Mouse (Mus musculus) testis, adult 2 months (tissue): ENCODE results near the gene Eif2b4. TPM values are rescaled to one million over a fixed set of nuclear protein-coding genes. Genes with fewer than 3 reads are reported as not detected.

Experiments used
- H3K27ac ChIP-seq: fragments of 200-500 bp; 2 replicates; pipeline ENCODE4 v1.5.1; 2012; ENCODE audit warnings: low read depth, low read length; ENCODE audit not compliant: control insufficient read depth, insufficient read depth
- H3K27me3 ChIP-seq: fragments of 200-500 bp; 2 replicates; pipeline ENCODE4 v1.6.1; 2012; ENCODE audit warnings: mild to moderate bottlenecking, low read length, moderate library complexity; ENCODE audit not compliant: control insufficient read depth, insufficient read depth
- H3K36me3 ChIP-seq: fragments of 200-500 bp; 2 replicates; pipeline ENCODE4 v1.6.1; 2012; ENCODE audit warnings: mild to moderate bottlenecking, low read length; ENCODE audit not compliant: control insufficient read depth, insufficient read depth
- H3K4me1 ChIP-seq: fragments of 200-500 bp; 2 replicates; pipeline ENCODE4 v1.6.1; 2012; ENCODE audit warnings: low read length; ENCODE audit not compliant: control insufficient read depth, insufficient read depth
- H3K4me3 ChIP-seq: fragments of 200-500 bp; 2 replicates; pipeline ENCODE4 v1.5.1; 2012; ENCODE audit warnings: low read depth, mild to moderate bottlenecking, low read length, moderate library complexity, mixed read lengths; ENCODE audit not compliant: control insufficient read depth
- CTCF ChIP-seq: fragments of 200-500 bp; IDR thresholded peaks from 2 replicates; pipeline ENCODE4 v1.5.1; 2012; ENCODE audit warnings: low read depth, mild to moderate bottlenecking, inconsistent platforms, low read length, moderate library complexity; ENCODE audit not compliant: control insufficient read depth, insufficient read depth, insufficient replicate concordance
- POLR2A ChIP-seq: fragments of 200-500 bp; IDR thresholded peaks from 2 replicates; pipeline ENCODE4 v1.6.1; 2012; ENCODE audit warnings: low read depth, mild to moderate bottlenecking, inconsistent platforms, low read length, moderate library complexity; ENCODE audit not compliant: control insufficient read depth
- polyA plus RNA-seq: library from polyadenylated mRNA; depleted of rRNA; stranded (reverse); fragments of >200 nt; gene quantifications from 2 replicates; pipeline ENCODE4 v1.2.3, GENCODE M21; 2012; rRNA removed

Gene Eif2b4
- polyA plus RNA-seq, 1 experiment: 107 TPM

DNA sequence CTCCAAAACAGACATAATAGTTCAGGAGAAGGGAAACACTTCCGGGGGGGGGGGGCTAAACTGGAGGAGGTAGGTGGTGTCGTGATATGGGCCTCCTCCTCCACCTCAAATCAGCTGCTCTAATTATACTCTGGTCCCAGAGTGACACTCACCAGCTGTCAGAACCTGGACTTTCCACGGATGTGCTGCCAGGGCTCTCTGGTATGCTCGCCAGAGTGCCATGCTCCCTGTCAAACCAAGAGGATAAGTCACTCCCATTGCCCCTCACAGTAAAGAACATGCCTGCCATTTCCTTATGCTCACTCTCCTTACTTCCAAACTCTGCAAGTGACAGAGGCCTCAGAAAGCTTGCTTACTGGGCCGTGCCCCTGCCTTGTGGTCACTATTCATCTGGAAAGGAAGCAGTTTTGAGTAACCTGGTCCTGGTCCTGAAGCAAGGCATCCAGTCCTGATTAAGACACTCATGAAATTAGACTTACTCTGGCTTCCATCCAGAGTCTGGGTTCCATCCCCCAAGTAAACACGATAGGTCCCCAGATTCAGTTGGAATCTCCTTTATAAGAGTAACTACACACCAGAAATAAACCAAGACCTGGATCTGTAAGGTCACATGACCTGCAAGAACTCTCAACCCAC, 39.6 kb downstream of the Eif2b4 start:
- Histone ChIP-seq H3K4me3 (peak overlapping the region; percentile 81), H3K4me1 (peaks cover 5% of the 10 kb centered on the region), H3K27ac (no peak overlapping the region), H3K36me3 (peaks cover 1% of the 10 kb centered on the region), H3K27me3 (no peaks in the 10 kb centered on the region)
- TF ChIP-seq CTCF (no peak), POLR2A (no peak)

DNA sequence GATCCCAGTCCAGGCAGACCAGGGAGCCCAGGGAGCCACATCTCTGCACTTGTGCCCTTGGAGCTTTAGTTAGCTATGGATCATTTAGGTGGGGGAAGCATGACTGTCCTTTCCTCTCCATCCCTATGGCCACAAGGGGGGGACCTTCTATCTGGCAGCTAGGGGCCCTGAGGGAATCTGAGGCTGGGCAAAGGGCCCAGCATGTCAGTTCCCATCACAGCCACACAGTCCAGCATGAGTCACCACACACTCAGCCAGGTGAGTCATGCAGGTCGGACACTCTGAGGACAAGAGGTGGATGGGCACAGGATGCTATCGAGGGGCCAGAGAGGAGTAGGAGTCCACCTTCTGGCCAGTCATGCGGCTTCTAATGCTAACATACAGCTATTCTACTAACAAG, 41.5 kb downstream of the Eif2b4 start:
- no peaks in the 10 kb centered on the region for H3K27me3 ChIP-seq

GRCm38 (mm10) chr5:31149781-31150180, 43.4 kb downstream of the Eif2b4 start:
- no peak overlapping the region for H3K27ac ChIP-seq
- TF ChIP-seq CTCF (no peak), POLR2A (no peak)
- no peaks in the 10 kb centered on the region for H3K27me3 ChIP-seq
- no peak overlapping the region for H3K4me3 ChIP-seq
- H3K4me1 ChIP-seq: peaks cover 5% of the 10 kb centered on the region
- H3K36me3 ChIP-seq: no peaks in the 10 kb centered on the region

More for the DNA sequence above, 41.5 kb downstream of the Eif2b4 start:
- no peak overlapping the region for H3K4me3 ChIP-seq
- H3K36me3 ChIP-seq: no peaks in the 10 kb centered on the region
- peaks cover 5% of the 10 kb centered on the region for H3K4me1 ChIP-seq
- TF ChIP-seq POLR2A (no peak), CTCF (no peak)
- no peak overlapping the region for H3K27ac ChIP-seq

- Histone ChIP-seq H3K4me3 (peak overlapping the region; percentile 82), H3K4me1 (peaks cover 23% of the 10 kb centered on the region), H3K27ac (no peak overlapping the region), H3K27me3 (no peaks in the 10 kb centered on the region; the same call in 1 of the 2 replicates), H3K36me3 (no peaks in the 10 kb centered on the region; the same call in 1 of the 2 replicates)
- no peak for TF ChIP-seq CTCF
- TF ChIP-seq POLR2A: no peak
Measured at GRCm38 (mm10) chr5:31138968-31139425, 54.2 kb downstream of the Eif2b4 start.

- Histone ChIP-seq H3K27me3 (no peaks in the 10 kb centered on the region; the same call in 1 of the 2 replicates), H3K4me3 (peak within 1 kb of the TSS; percentile 82), H3K27ac (no peak within 1 kb of the TSS; the same call in 1 of the 2 replicates), H3K36me3 (no peaks in the 10 kb centered on the region; the same call in 1 of the 2 replicates), H3K4me1 (peaks cover 23% of the 10 kb centered on the region)
- TF ChIP-seq POLR2A (no peak), CTCF (no peak)
Measured at GRCm38 (mm10) chr5:31138241-31138967, 54.8 kb downstream of the Eif2b4 start, which contains the start of gene Ucn. Gene Ucn, minus strand, starts transcription at chr5:31138829.

- Histone ChIP-seq H3K27ac (no peak overlapping the region; the same call in 1 of the 2 replicates), H3K4me1 (peaks cover 23% of the 10 kb centered on the region), H3K4me3 (peak overlapping the region; percentile 82), H3K36me3 (no peaks in the 10 kb centered on the region; the same call in 1 of the 2 replicates), H3K27me3 (no peaks in the 10 kb centered on the region; the same call in 1 of the 2 replicates)
- no peak for TF ChIP-seq CTCF
Measured at GRCm38 (mm10) chr5:31137658-31138057, 55.6 kb downstream of the Eif2b4 start.

Other genes with a start within 250 kb of the Eif2b4 start
- 0.69 and 0.77 TPM in 2 replicates for gene Cgref1, start 247.8 kb downstream of the Eif2b4 start, polyA plus RNA-seq
- gene Preb, start 233.1 kb downstream of the Eif2b4 start, polyA plus RNA-seq: 79.5 and 83.1 TPM in 2 replicates
- gene Tcf23, start 224.8 kb downstream of the Eif2b4 start, polyA plus RNA-seq: 1.00 and 1.0 TPM in 2 replicates
- 38.7 and 47.7 TPM in 2 replicates for gene Atraid, start 145.1 kb downstream of the Eif2b4 start, polyA plus RNA-seq
- gene Slc5a6, start 144.5 kb downstream of the Eif2b4 start, polyA plus RNA-seq: 5.4 and 6.2 TPM in 2 replicates
- 11.2 and 14.0 TPM in 2 replicates for gene Cad, start 138.7 kb downstream of the Eif2b4 start, polyA plus RNA-seq
- 172 and 183 TPM in 2 replicates for gene Dnajc5g, start 87.1 kb downstream of the Eif2b4 start, polyA plus RNA-seq
- gene Slc30a3, start 85.2 kb downstream of the Eif2b4 start, polyA plus RNA-seq: 311 and 315 TPM in 2 replicates
- 9.8 and 11.1 TPM in 2 replicates for gene Trim54, start 76.7 kb downstream of the Eif2b4 start, polyA plus RNA-seq
- 0.57 and 1.4 TPM in 2 replicates for gene Ucn, start 54.6 kb downstream of the Eif2b4 start, polyA plus RNA-seq
- 11.2 and 14.3 TPM in 2 replicates for gene Mpv17, start 39.2 kb downstream of the Eif2b4 start, polyA plus RNA-seq
- gene Gm29609, start 13.5 kb downstream of the Eif2b4 start, polyA plus RNA-seq: 7.3 and 9.7 TPM in 2 replicates
- 47.2 and 49.0 TPM in 2 replicates for gene Gtf3c2, start 13.3 kb downstream of the Eif2b4 start, polyA plus RNA-seq
- gene Snx17, start 203 bp downstream of the Eif2b4 start, polyA plus RNA-seq: 22.2 and 24.8 TPM in 2 replicates
- 53.2 and 60.0 TPM in 2 replicates for gene Zfp513, start 8.9 kb upstream of the Eif2b4 start, polyA plus RNA-seq
- 392 and 429 TPM in 2 replicates for gene Ppm1g, start 27.3 kb upstream of the Eif2b4 start, polyA plus RNA-seq
- gene Nrbp1, start 47.4 kb upstream of the Eif2b4 start, polyA plus RNA-seq: 62.5 and 64.2 TPM in 2 replicates
- 86.1 and 103 TPM in 2 replicates for gene Gm9970, start 47.8 kb upstream of the Eif2b4 start, polyA plus RNA-seq
- gene Krtcap3, start 58.3 kb upstream of the Eif2b4 start, polyA plus RNA-seq: 20.9 and 23.1 TPM in 2 replicates
- 439 and 454 TPM in 2 replicates for gene Ift172, start 97.7 kb upstream of the Eif2b4 start, polyA plus RNA-seq
- gene Fndc4, start 102.7 kb upstream of the Eif2b4 start, polyA plus RNA-seq: 1.4 and 2.0 TPM in 2 replicates
- 0.53 and 0.55 TPM in 2 replicates for gene Gckr, start 104.0 kb upstream of the Eif2b4 start, polyA plus RNA-seq